15 mouse cellular contexts compared by ENCODE assay signal in genomic region chr3:108088842-108089380, GRCm38 (mm10). TPM values are rescaled to one million over a fixed set of nuclear protein-coding genes. Genes with fewer than 3 reads are reported as not detected.
A peak's percentile ranks its signal among the peaks of the same experiment; 100 is the strongest.
DNase-seq lines count a peak whose midpoint lies in the region; ATAC-seq and TF ChIP-seq lines count a peak whose summit lies in the region.
"Had no signal": no experiment of that assay in that cellular context is flagged by ENCODE, and none has a peak within 500 bp of the region (broad histone marks: within the 10 kb centered on the region; RNA-seq: fewer than 3 reads in every experiment).

No protein-coding gene starts in this region.

- TF ChIP-seq CTCF in left cerebral cortex, adult 2 months (IDR thresholded peaks at IDR 0.05) = no peak

- 37% methylated on average over 5 of the region's 5 CpGs for WGBS in heart, embryonic 13.5 days
- 64% methylated on average over 5 of the region's 5 CpGs for WGBS in liver, embryonic 16.5 days (ENCODE audit: insufficient replicate concordance)
- WGBS in embryonic facial prominence, embryonic 15.5 days = 31% methylated on average over 5 of the region's 5 CpGs

- no peak overlapping the region for H3K4me2 ChIP-seq in heart, embryonic 13.5 days
- no peak overlapping the region for H3K4me2 ChIP-seq in liver, embryonic 16.5 days (ENCODE audit: low read depth, low read length)
- H3K4me2 ChIP-seq in embryonic facial prominence, embryonic 15.5 days (replicated peaks) = no peak overlapping the region
- H3K4me2 ChIP-seq: forebrain, embryonic 15.5 days; heart, embryonic 12.5 days; hindbrain, embryonic 15.5 days; midbrain, embryonic 13.5 days had no signal

- peak overlapping the region; percentile 44 for H3K9ac ChIP-seq in heart, embryonic 13.5 days
- peak overlapping the region; percentile 23; the same call in 1 of the 2 replicates for H3K9ac ChIP-seq in liver, embryonic 16.5 days (ENCODE audit: low read depth, low read length)
- no peak overlapping the region for H3K9ac ChIP-seq in embryonic facial prominence, embryonic 15.5 days
- H3K9ac ChIP-seq: forebrain, embryonic 15.5 days; heart, embryonic 12.5 days; hindbrain, embryonic 15.5 days; midbrain, embryonic 13.5 days had no signal

- H3K4me1 ChIP-seq in heart, embryonic 13.5 days = peaks cover 46% of the 10 kb centered on the region
- peaks cover 57% of the 10 kb centered on the region for H3K4me1 ChIP-seq in liver, embryonic 16.5 days (ENCODE audit: control insufficient read depth, low read depth, low read length)
- H3K4me1 ChIP-seq in embryonic facial prominence, embryonic 15.5 days = peaks cover 55% of the 10 kb centered on the region

- intact Hi-C loops in heart, postnatal 14 days (cut with DNase I) = no loop called here
- intact Hi-C loops in left cerebral cortex, adult 2 months (cut with DNase I) = loop anchor here (5.0 kb wide), 1 partner anchor 58 kb away; the partner anchor contains the start of gene Gnai3

- ATAC-seq in heart, embryonic 13.5 days (ENCODE audit: extremely low read depth, insufficient number of reproducible peaks, low FRiP score, low TSS enrichment) = no peak
- ATAC-seq in liver, embryonic 16.5 days (ENCODE audit: low read depth) = no peak
- ATAC-seq in embryonic facial prominence, embryonic 15.5 days (ENCODE audit: insufficient number of reproducible peaks, low FRiP score, low TSS enrichment, low read depth) = no peak
- ATAC-seq: forebrain, embryonic 15.5 days; midbrain, embryonic 13.5 days had no signal

- no peak for DNase-seq in heart, postnatal 14 days
- DNase-seq in liver = no peak
- DNase-seq in left cerebral cortex, adult 2 months (ENCODE audit: extremely low spot score in 1 of 2, low spot score in 2 of 2) = no peak
- DNase-seq in lung, adult 18-20 months = no peak
- DNase-seq: cerebellum, adult 9-11 months; gastrocnemius, adult 2 months; layer of hippocampus, postnatal 36 days; lung, postnatal 36 days had no signal

- 0 out of 2 replicates have a peak overlapping the region, but pooled peaks have one; percentile 20 for H3K27ac ChIP-seq in heart, embryonic 13.5 days (replicated peaks)
- peak overlapping the region; percentile 23 for H3K27ac ChIP-seq in liver, embryonic 16.5 days (ENCODE audit: low read length)
- H3K27ac ChIP-seq in embryonic facial prominence, embryonic 15.5 days (replicated peaks) = 0 out of 2 replicates have a peak overlapping the region, but pooled peaks have one; percentile 34
- no peak overlapping the region for H3K27ac ChIP-seq in left cerebral cortex, adult 2 months
- H3K27ac ChIP-seq: forebrain, embryonic 15.5 days; gastrocnemius, adult 2 months; hindbrain, embryonic 15.5 days; midbrain, embryonic 13.5 days had no signal

- H3K36me3 ChIP-seq in heart, embryonic 13.5 days = no peaks in the 10 kb centered on the region
- no peaks in the 10 kb centered on the region for H3K36me3 ChIP-seq in liver, embryonic 16.5 days (ENCODE audit: control insufficient read depth, insufficient read depth)
- no peaks in the 10 kb centered on the region for H3K36me3 ChIP-seq in embryonic facial prominence, embryonic 15.5 days
- H3K36me3 ChIP-seq: forebrain, embryonic 15.5 days; heart, embryonic 12.5 days; hindbrain, embryonic 15.5 days; midbrain, embryonic 13.5 days had no signal

- no peak overlapping the region for H3K4me3 ChIP-seq in heart, embryonic 13.5 days
- no peak overlapping the region for H3K4me3 ChIP-seq in liver, embryonic 16.5 days (ENCODE audit: low read depth, low read length)
- H3K4me3 ChIP-seq in embryonic facial prominence, embryonic 15.5 days (replicated peaks) = no peak overlapping the region
- H3K4me3 ChIP-seq in left cerebral cortex, adult 2 months = no peak overlapping the region
- H3K4me3 ChIP-seq: forebrain, embryonic 15.5 days; gastrocnemius, adult 2 months; heart, embryonic 12.5 days; hindbrain, embryonic 15.5 days; midbrain, embryonic 13.5 days had no signal

- no peaks in the 10 kb centered on the region for H3K9me3 ChIP-seq in heart, embryonic 13.5 days
- H3K9me3 ChIP-seq in liver, embryonic 16.5 days (replicated peaks; ENCODE audit: control insufficient read depth, low read length) = no peaks in the 10 kb centered on the region
- H3K9me3 ChIP-seq in embryonic facial prominence, embryonic 15.5 days (replicated peaks) = no peaks in the 10 kb centered on the region
- H3K9me3 ChIP-seq: forebrain, embryonic 15.5 days; heart, embryonic 12.5 days; hindbrain, embryonic 15.5 days; midbrain, embryonic 13.5 days had no signal

- no peaks in the 10 kb centered on the region for H3K27me3 ChIP-seq in heart, embryonic 13.5 days (replicated peaks)
- H3K27me3 ChIP-seq in liver, embryonic 16.5 days (ENCODE audit: control insufficient read depth, insufficient read depth, low read depth, low read length) = no peaks in the 10 kb centered on the region
- H3K27me3 ChIP-seq in embryonic facial prominence, embryonic 15.5 days = no peaks in the 10 kb centered on the region
- H3K27me3 ChIP-seq: forebrain, embryonic 15.5 days; heart, embryonic 12.5 days; hindbrain, embryonic 15.5 days had no signal

RNA-seq across cellular contexts. Expression of gene Ampd2, which starts 2.5 kb away (rescaled TPM):
- polyA plus RNA-seq in heart, embryonic 13.5 days (2015; fragmentation: Nextera tagmentation; extraction: Ambion mirVana) = 29.4 and 30.3 TPM in 2 replicates
- total RNA-seq in heart, postnatal 14 days (2021) = 1 to 10 TPM; 7.5 to 8.7 TPM
- polyA plus RNA-seq in liver, embryonic 16.5 days (2015; fragmentation: Nextera tagmentation; extraction: Ambion mirVana) = 76.4 and 79.6 TPM in 2 replicates
- 44.3 and 44.9 TPM in 2 replicates for polyA plus RNA-seq in embryonic facial prominence, embryonic 15.5 days (2015; fragmentation: Nextera tagmentation; extraction: Ambion mirVana)
- 10 to 100 TPM; 58.8 to 61.4 TPM for total RNA-seq in left cerebral cortex, adult 2 months (2021)

RNA-seq across cellular contexts. Expression of gene Gnat2, which starts 3.7 kb away (rescaled TPM):
- polyA plus RNA-seq in heart, embryonic 13.5 days (2015; fragmentation: Nextera tagmentation; extraction: Ambion mirVana) = 0.20 and 1.3 TPM in 2 replicates
- total RNA-seq in heart, postnatal 14 days (2021) = under 1 TPM in 1 of 2 experiments, not detected in 1; 0.34 TPM
- 3.8 and 4.1 TPM in 2 replicates for polyA plus RNA-seq in liver, embryonic 16.5 days (2015; fragmentation: Nextera tagmentation; extraction: Ambion mirVana)
- polyA plus RNA-seq in embryonic facial prominence, embryonic 15.5 days (2015; fragmentation: Nextera tagmentation; extraction: Ambion mirVana) = 0.39 and 0.61 TPM in 2 replicates
- total RNA-seq in left cerebral cortex, adult 2 months (2021) = not detected
- total RNA-seq: layer of hippocampus, postnatal 36 days had no signal

RNA-seq across cellular contexts. Expression of gene Gstm4, which starts 44.2 kb away (rescaled TPM):
- 15.2 and 16.4 TPM in 2 replicates for polyA plus RNA-seq in heart, embryonic 13.5 days (2015; fragmentation: Nextera tagmentation; extraction: Ambion mirVana)
- 10 to 100 TPM in 1 of 2 experiments, 1 to 10 TPM in 1; 9.2 to 10.1 TPM for total RNA-seq in heart, postnatal 14 days (2021)
- polyA plus RNA-seq in liver, embryonic 16.5 days (2015; fragmentation: Nextera tagmentation; extraction: Ambion mirVana) = 16.8 and 17.0 TPM in 2 replicates
- 12.7 and 15.3 TPM in 2 replicates for polyA plus RNA-seq in embryonic facial prominence, embryonic 15.5 days (2015; fragmentation: Nextera tagmentation; extraction: Ambion mirVana)
- total RNA-seq in left cerebral cortex, adult 2 months (2021) = 1 to 10 TPM; 7.8 to 8.0 TPM

RNA-seq across cellular contexts. Expression of gene Gnai3, which starts 57.0 kb away (rescaled TPM):
- 74.7 and 76.3 TPM in 2 replicates for polyA plus RNA-seq in heart, embryonic 13.5 days (2015; fragmentation: Nextera tagmentation; extraction: Ambion mirVana)
- total RNA-seq in heart, postnatal 14 days (2021) = 10 to 100 TPM; 25.0 to 30.2 TPM
- 69.9 and 73.7 TPM in 2 replicates for polyA plus RNA-seq in liver, embryonic 16.5 days (2015; fragmentation: Nextera tagmentation; extraction: Ambion mirVana)
- polyA plus RNA-seq in embryonic facial prominence, embryonic 15.5 days (2015; fragmentation: Nextera tagmentation; extraction: Ambion mirVana) = 154 and 161 TPM in 2 replicates
- 10 to 100 TPM; 26.9 to 28.6 TPM for total RNA-seq in left cerebral cortex, adult 2 months (2021)
